Mouse (Mus musculus): Measurements from ENCODE around the gene Scn11a. TPM values are rescaled to one million over a fixed set of nuclear protein-coding genes. Genes with fewer than 3 reads are reported as not detected.

Gene Scn11a
- not detected for total RNA-seq (2022)

DNA sequence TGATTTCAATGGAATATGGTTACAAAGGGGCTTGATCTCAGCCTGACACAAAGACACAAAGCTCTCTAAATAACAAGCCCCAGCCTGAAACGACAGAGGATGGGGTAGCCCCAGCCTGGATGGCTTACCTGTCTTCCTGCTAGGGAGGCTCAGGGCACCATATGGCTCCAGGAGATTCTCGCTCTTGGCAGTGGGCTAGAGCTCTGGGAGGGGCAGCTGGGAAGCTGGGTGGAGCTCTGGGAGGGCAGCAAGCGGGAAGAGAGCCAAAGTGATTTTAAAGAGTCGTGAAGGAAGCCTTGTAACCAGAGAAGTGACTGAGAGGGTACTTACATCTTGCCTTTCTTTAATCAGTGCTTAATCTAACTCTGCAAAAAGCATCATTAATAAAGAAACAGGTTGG is at the start of gene Scn11a:
Gene Scn11a, minus strand, starts transcription at position 160 of the 400 bp plus-strand sequence.
- DNase-seq (ENCODE audit: low spot score in 2 of 2), result no peak

DNA sequence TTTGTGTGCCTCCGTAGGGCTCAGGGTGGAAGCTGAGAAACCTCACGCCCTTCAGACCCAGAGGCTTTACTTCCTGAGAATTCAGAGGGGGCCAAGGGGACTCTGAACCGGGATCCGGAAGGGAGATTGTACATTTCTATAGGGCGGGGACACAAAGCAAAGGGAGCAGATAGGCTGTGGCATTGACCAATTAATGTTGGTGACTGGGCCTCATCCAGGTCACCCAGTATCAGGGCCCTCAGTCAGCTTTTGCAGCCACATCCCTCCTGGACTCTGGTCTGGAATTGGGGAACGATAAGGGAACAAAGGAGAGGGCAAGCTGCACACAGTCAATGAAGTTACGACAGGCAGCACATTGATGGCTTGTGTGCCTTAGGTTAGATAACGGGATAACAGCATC is 28.9 kb upstream of the Scn11a start:
- DNase-seq (ENCODE audit: low spot score in 2 of 2), result no peak

DNA sequence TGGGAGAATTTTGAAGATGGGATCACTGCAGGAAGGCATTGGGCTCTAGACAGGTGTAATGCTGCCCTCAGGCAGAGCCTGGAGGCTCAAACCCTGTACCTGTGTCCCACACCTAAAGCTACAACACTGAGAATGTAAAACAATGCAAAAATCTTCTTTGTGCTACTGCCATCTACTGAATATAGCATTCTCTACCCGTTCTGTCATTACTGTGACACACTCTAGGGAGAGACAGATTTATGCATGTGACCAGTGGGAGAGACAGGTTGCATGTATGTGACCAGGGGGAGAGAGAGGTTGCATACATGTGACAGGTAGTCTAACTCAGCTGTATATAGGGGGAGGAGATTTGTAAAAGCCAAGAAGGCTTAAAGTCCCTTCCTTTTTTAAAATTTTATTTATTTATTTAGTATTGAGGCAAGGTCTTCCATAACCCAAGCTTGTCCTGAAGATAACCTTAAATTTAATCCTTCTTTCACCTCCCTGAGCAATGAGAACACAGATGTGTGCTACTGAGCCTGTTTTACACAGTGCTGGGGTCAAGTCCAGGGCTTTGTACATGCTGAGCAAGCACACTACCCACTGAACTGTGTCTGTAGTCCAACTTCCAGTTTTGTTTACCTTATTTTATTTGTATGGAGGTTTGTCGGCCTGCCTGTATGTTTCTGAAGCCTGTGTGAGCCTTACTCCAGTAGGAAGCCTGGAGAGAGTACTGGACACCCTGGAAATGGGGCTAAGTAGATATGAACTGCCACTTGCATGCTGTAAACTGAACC is 28.0 kb upstream of the Scn11a start:
- DNase-seq (ENCODE audit: low spot score in 2 of 2), result no peak

DNA sequence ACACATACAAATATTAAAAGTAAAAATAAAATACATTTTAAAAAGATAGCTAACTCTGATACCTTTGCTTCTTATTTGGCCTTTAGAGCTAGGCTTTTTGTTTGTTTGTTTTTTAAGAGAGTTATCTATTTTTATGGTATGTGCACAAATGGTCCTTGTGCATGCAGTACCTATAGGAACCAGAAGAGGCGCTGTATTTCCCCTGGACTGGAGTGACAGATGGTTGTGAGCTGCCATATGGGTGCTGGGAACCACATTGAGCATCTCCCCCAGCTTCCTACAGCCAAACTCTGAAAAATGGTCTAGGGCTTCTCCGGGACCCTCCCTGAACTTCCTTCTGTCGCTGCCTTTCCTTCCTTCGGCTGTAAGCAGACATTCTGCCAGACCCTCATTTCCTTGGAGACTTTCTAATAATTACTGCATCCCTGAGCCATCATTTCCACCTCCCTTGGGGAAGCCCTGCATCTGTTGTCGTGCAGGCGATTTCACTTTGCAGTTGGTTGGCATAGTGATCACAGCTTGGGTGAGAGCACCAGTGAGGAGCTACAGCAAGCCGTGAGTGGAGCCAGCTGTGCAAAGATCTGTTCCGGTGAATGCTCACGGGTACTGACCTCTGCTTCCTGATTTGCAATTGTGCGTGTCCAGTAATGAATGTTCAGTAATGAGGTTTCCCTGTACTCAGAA is 27.2 kb upstream of the Scn11a start:
- peak; percentile 22 to 23 for DNase-seq (ENCODE audit: low spot score in 2 of 2)

DNA sequence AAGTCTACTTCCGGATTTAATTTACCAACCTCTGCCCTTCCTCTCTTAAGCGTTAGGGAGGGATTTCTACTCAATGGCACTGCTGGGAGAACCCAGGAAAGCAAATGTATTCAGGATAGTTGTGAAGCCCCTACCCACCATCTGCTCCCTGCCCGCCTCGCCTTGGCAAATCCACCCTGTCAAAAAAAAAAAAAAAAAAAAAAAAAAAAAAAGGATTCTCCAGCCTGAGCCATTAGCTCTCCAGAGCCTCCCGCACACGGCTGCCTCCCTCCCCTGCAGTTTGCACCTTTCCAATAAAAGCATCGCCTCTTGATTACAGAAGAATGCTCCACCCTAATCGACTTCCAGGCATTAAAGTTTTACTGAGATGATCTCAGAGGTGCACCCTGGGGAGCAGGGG is 24.0 kb upstream of the Scn11a start:
- DNase-seq (ENCODE audit: low spot score in 2 of 2), result no peak

DNA sequence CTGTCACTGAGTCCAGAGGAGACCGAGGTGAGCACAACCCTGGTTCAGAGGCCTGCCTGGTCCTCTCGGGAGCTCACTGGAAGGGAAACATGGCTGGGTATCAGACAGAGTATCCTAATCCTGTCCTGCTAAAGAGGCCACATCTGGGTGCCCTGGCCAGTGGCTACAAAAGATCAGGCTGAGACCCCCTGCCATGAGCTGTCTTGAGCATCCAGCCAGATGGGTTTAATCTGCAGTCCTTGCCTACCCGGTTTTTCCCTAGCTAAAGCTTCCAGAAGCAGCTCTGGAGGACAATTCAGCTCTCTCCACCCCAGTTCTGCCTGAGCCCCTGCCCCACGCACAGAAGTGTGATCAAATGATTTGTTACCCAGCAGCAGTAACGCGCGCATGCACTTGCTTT is 23.4 kb upstream of the Scn11a start:
- no peak for DNase-seq (ENCODE audit: low spot score in 2 of 2)

DNA sequence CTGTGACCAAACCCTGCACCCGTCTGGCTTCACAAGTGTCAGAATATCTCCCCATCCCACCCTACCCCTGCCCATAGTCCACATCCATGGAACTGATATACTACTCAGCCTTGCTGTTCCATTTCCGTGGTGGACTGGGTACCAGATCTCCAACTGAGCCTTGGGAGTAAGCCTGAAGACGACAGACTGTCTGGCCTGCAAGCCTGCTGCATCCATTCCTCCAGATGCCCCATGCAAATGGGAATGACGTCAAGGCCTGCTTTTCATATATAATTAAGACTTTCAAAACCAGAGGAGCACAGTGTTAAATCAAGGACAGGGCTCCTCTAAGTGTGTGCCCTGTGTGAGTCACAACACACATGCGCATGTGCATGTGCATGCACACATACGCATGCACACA is 21.9 kb upstream of the Scn11a start:
- no peak for DNase-seq (ENCODE audit: low spot score in 2 of 2)

DNA sequence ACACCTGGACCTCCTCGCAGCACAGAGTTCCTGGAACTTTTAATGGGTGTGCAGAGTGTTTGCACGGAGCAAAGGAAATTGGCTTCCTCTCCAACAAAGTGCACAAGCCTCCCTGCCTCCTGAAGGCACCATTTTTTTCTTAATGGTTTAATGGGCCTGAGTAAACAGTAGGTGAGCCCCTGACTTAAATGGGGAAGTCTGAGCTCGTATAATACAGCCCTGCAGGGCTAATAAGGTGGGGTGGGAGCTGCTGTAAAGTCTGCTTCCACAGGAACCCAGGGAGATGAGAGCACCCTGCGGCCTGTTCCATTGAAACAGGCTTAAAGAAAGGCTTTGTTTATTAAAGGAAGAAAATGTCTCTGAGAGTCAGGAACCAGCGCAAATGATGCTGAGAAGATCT is 19.5 kb upstream of the Scn11a start:
- DNase-seq (ENCODE audit: low spot score in 2 of 2), result no peak

DNA sequence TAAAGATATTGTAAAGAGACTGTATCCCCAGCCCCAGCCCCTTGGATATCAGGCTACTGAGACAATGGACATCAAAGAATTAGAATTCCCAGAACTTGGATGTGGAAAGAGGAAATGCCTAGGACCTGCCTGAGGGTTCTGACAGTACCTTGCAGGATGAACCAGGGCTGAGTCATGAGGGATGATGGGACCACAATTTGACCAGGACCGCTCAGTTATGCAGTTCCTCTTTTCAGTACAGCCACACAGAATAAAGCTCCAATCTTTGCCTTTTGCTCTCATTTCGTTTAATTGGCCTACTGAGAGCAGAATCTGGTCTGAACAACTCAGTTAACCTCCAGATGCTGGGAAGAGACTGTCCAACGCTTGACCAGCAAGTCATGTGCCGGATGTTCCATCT is 18.3 kb upstream of the Scn11a start:
- no peak for DNase-seq (ENCODE audit: low spot score in 2 of 2)

DNA sequence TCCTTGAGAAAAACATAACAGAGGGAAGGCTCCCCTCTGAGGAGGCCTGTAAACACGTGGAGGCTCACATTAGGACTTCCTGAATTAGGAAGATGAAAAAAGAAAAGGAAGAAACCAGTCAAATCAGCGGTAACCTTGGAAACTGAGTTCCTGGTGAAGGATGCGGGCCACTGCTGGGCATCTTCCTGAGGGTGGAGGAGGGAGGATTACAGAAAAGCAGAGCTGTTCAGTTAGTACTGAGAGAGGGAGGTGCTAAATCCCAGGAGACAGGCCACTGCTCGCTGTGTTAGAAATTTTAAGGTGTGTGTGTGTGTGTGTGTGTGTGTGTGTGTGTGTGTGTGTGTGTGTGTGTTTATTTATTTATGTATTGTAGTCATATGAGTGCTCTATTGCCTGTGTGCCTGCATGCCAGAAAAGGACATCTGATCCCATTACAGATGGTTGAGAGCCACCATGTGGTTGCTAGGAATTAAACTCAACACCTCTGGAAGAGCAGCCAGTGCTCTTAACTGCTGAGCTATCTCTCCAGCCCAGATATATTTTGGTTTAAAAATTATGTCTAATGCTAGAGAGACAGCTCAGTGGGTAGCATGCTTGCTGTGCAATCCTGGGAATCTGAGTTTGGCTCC is 17.4 kb upstream of the Scn11a start:
- DNase-seq (ENCODE audit: low spot score in 2 of 2), result no peak

DNA sequence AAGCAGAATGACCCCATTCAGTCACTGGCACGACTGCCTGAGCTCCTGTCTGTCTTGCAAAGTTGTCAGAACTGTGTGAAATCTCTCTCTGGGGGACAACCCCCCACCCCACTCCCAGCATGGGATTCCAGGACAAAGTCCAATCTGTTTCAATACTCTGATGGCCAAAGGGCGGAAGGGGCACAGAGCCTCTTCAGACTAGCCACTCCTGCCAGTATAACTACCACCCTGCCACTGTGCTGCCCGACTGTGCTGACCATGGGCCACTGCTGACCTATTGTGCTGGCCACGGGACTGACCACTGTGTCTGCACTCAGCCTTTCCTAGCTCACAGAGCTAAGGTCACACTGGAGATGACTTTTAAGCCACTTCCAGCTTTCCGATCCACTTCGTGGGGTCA is 16.8 kb upstream of the Scn11a start:
- DNase-seq (ENCODE audit: low spot score in 2 of 2), result no peak

DNA sequence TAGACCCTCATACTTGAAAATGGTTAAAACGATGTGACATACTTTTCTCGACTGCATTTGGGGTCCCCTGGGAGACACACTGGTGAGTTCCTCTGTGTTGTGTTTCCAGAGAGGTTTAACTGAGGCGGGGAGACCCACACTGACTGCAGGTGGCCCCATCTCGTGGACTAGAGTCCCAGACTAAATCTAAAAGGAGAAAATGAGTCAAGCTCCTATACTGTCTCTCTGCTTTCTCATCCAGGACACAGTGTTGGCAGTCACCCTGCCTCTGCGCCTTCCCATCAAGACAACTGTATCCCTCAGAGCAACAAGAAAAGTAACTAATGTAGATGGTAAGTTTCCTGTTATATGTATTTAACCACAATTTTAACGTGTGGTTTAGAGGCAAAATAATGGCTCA is 15.9 kb upstream of the Scn11a start:
- DNase-seq (ENCODE audit: low spot score in 2 of 2), result no peak

DNA sequence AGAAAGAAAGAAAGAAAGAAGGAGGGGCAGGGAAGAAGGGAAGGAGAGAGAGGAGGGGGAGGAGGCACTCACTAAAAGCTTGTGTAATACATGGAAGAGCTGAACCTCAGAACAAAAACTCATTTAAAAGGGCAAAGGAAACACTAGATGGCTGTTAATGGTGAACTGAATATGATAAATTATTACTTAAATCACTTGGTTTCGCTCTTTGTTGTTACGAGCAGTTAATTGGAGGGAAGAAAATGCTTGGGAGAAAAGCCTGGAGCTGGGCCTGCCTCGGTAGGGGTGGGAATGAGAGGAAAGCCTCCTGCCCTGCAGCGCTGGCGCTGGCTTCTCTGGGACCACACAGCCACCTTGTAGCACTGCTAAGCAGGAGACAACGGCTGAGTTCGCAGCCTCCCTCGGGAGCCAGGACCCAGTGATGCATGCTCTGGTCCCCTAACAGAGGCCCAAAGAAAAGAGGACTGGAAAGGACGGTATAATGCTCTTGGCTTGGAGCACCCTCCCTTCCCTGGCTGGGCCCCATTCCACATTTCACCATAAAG is 10.4 kb upstream of the Scn11a start:
- no peak for DNase-seq (ENCODE audit: low spot score in 2 of 2)

DNA sequence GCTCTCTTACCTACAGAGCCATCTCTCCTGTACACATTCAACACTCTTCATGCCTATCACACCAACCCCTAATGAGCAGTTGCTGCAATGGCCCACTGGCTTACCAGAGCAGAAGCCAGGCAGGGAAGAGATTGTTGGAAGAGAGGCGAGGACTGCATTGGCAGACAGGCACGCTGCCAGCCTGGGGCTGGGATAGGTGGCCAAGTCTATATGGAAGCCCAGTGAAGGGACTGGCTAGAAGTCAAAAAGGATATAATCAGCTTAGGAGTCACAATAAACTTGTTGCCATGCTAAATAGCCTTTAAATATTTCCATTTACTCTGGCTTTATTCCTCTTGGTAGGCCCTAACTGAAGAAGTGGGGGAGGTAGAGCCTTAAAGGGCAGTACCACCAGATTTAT is 5.7 kb upstream of the Scn11a start:
- no peak for DNase-seq (ENCODE audit: low spot score in 2 of 2)

DNA sequence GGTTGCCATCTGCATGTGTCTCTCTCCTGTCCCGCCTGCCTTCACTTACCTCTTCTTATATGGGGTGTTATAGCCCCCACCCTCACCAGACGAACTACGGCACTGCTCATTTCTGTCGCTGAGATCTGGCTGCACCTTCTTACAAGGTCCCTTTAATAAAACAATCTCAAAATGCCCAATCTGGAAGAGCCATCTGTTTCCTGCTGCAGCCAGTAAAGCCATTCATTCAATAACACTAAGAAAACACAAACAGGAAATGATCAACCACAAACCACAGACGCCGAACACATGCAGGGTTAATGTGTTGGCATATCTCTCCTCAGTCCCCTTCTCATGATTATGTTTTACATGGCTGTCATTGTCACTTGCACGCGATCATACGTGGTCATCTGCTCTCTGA is 1.5 kb downstream of the Scn11a start:
- no peak for DNase-seq (ENCODE audit: low spot score in 2 of 2)

DNA sequence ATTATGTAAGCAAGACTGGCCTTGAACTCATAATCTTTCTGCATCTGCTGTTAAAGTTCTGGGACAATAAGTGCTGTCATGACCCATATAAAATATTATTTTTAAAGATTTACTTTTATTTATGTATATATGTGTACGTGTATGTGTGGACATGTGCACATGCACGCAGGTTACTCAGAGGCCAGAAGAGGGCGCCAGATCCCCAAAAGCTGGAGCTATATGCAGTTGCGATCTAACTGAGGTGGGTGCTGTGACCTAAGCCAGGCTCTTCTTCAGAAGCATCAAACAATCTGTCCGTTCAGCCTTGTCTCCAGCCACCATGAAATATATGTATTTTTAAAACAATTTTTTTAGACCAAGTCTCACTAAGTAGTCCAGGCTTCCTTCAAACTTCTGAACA is 11.6 kb downstream of the Scn11a start:
- no peak for DNase-seq (ENCODE audit: low spot score in 2 of 2)

DNA sequence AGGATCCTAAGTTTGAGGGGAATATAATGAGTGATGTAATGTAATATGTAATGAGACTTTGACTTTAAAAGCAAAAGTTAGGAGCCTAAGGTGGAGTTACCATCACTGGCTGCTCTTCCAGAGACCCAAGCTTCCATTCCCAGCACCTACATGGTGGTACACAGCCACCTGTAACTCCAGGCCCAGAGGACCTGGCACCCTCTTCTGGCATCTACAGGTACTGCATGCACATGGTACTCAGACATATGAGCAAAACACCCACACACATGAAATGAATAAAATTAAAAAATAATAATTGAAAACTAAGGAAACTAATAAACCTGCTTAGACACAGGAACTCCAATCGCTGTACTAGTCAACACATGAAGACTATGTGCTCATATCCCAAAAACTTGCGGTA is 18.8 kb downstream of the Scn11a start:
- DNase-seq (ENCODE audit: low spot score in 2 of 2), result no peak

DNA sequence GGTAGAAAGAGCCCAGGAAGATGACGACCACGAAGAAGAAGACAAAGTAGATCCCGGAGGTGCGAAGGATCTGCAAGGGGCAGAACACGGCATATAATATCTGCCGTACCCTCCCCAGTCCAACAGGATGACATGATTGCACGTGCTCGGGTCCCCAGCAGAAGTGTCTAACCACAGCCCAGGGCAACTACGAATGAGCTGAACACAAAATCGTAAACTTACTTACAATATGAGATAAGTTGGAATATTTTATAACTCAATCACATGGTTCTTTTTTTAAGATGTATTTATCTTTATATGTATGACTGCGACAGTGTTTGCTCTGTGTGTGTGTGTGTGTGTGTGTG is 20.8 kb downstream of the Scn11a start:
- DNase-seq (ENCODE audit: low spot score in 2 of 2), result no peak

DNA sequence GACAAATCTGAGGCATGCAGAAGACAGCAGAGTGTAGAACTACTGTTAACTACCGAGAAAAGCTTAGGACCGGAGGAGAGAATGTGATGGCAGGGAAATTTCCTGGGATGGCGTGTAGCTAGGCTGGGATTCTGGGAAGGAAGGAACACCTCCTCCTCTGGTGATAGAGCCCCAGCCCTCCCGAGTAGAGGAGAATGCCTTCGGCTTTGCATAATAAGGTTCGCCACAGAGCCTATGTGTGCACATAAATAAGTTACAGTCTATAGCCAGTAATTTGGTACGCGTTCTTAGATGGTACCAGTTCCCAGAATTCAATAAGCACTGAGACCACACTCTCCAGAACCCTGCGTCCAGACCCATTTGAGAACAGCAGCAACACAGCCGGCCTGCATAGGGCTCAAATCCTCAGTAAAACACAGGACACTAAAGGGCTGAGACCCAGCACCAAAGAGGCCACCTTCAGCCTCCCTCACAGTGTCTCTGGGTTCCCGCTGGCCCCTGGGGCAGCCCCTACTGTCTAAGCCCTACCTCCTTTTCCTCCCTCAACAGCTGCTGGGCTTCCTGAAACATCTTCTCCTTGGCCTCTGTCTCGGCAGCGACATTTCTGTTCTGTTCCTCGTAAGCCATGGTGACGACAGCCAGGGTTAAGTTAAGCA is 21.3 kb downstream of the Scn11a start:
- no peak for DNase-seq (ENCODE audit: low spot score in 2 of 2)

DNA sequence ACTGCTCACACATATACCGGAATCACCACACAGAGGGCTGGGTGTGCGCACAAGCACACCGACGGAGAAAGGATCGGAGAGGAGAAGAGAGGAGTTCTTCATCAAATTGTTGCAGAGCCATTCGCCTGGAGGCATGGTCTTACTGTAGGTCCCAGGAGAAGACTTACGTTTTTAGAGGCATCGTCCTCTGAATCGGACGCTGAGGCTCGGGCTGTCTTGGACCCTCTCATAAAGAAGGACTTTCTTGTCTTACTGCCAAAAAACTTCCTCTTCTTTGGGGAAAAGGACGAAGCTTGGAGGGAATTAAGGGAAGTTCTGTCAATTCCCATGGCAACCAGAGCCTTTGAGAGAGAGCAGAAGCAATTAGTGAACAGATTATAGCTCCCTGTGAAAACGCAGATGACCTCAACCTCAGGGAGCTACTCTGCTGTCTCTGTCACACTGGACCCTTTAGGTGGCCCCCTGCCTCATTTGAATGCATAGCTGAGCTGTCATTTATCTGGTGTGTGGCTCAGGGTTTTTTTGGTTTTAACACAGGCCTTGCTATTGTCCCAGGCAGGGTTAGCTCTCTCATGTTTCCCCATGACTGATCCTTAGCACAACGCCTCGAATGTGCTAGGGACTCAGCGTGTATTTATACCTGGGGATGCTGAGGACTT is 22.0 kb downstream of the Scn11a start:
- DNase-seq (ENCODE audit: low spot score in 2 of 2), result no peak

DNA sequence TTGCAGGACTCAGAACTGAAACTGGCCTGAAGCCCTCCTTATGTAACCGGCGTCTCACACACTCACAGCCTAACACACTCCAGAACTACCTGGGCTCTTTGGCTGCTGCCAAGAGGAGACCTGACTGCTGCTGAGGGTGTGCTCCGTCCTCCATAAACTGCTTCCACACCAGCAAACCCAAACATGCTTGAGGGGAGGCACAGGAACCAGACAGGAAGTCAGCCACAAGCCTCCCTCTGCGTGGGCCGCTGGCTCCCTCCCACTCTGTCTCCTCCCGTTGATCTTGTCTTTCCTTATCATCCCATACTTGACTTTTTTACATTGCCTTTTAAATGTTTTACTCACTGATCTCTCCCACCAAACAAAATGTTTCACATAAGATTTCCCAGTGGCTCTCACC is 23.8 kb downstream of the Scn11a start:
- no peak for DNase-seq (ENCODE audit: low spot score in 2 of 2)

DNA sequence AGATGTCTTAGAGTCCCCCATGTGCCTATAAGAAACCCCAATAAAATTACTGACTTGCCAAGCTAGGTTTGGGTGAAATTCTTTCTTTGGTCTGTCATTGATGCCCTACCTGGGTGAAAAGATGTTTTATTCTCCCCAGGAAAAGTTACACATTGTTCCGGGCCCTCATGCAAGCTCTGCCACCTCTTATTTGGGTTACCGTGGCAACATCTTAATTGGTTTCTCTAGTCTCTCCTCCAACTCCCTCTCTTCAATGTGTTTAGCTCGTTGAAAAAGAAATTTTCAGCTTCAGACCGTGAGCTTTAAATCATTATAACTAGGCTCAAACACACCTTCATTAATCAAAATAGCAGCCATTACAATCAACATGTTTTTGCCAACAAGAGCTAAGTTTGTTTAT is 28.5 kb downstream of the Scn11a start:
- DNase-seq (ENCODE audit: low spot score in 2 of 2), result no peak
